Mouse (Mus musculus): ENCODE results near the gene Troap.

The Troap gene

DNA sequence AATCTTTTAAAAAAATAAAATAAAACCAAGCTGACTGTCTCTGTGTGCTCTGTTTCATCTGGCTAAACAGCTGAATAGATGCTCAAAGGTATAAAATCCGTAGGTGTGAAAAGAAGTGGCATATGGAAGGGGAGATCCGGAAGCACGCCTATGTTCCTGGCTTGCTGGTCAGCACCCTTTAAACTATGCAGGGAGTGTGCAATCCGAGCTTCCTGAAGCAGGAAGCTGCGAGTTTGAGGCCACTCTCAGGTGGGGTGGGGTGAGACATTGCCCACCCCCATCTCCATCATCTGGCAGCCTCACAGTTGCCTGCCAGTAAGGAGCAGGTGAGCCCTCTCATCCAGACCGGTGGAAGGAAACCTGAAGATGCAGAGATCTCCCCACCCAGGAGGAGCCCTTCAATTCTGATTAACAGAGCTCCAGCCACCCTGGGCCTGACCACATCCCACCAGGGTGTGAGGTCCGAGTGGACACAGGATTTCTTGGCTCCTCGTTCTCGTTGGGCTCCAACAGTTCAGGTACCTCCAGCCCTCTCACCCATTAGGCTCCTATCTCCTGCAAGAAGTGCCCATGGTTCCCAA is at the start of gene Troap:
Gene Troap, plus strand, starts transcription at position 557 of the 581 bp plus-strand sequence.
- DNase-seq (ENCODE audit: low spot score in 2 of 2): no peak

DNA sequence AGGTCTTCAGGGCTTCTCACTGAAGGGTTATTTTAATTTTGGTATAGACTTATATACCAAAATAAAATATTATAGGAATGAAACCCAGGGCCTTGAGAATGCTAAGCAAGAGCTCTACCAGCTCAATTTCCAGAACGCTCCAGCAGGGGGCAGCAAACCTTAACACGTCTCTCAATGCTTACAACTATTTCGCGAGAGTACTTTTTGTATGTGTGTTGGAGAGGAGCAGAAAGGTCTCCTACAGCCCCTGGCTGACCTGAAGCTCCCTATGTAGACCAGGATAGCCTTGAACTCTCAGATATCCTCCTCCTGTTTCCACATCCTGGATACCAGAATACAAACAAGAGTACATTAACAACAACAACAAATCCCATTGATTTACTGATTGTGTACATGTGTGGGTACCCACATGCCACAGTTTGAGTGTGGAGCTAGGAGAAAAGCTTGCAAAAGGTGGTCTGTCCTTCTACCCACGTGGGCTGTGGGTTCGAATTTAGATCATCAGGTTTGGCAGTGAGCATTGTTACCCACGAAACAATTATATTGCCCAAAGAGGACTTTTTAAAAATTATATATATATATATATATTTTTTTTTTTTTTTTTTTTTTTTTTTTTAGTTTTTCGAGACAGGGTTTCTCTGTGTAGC is 49.6 kb upstream of the Troap start:
- peak; percentile 76 to 88 for DNase-seq (ENCODE audit: low spot score in 2 of 2)

DNA sequence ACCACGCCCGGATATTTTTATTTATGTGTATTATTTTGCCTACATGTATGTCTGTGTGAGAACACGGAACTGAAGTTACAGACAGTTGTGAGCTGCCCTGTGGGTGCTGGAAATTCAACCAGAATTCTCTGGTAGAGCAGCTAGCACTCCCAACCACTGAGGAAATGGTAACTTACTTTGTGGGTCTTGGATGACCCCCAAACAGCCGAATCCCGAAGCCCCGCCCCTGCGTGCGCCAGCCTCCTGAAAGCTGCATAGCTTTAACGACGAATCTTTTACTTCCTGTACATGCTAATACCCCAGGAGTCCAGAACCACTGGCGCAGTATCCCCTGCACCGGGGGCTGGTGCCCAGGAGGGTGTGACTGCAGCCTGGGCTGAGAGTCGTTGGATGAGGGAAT is 49.0 kb upstream of the Troap start:
- no peak for DNase-seq (ENCODE audit: low spot score in 2 of 2)

DNA sequence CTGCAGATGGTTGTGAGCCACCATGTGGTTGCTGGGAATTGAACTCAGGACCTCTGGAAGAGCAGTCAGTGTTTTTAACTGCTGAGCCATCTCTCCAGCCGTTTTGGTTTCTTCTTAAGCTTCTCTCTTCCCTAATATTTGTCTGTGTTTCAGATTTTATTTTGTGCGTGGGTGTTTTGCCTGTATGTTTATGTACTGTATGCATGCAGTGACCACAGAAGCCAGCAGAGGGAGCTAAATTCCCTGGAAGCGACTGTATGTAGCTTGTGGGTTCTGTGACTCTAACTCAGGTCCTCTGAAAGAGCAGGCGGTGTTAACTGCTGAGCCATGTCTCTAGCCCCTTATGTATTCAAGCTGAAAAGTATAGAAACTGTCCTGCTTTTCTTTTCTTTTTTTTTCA is 48.1 kb upstream of the Troap start:
- DNase-seq (ENCODE audit: low spot score in 2 of 2): no peak

DNA sequence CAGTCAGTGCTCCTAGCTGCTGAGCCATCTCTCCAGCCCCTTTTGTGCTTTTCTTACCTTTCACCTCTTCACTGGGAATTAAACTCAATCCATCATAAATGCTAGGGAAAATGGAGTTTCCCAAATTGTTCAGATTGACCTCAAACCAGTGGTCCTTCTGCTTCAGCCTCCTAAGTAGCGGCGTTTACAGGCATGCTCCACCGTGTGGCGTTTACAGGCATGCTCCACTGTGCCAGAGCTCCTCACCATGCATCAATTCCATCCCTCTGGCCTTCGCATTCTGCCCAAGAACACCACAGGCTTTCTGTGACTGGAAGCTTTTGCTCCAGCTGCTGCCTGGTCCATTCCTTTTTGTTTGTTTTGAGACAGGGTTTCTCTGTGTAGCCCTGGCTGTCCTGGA is 47.3 kb upstream of the Troap start:
- DNase-seq (ENCODE audit: low spot score in 2 of 2): no peak

DNA sequence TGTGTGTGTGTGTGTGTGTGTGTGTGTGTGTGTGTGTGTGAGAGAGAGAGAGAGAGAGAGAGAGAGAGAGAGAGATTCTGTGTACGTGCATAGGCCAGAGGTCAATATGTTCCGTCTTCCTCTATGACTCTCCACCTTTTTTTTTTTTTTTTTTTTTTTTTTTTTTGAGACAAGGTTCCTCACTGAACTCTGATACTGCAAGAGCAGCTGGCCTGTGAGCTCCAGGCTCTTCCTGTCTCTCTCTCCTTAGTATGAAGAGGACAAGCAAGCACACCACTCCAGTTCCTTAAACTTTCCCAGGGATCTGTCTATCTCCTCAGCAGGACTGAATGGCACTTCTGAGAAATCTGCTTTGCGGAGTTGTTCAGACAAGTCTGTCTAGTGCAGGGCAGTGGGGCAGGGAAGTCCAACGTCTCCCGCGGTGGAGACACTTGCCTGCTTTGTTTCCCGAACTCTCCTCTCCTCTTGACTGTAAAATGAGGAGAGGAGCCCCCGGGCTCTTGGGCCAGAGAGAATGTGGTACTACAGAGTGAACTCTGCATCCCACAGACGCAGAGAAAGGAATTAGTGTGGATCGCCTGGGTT is 45.4 kb upstream of the Troap start:
- DNase-seq (ENCODE audit: low spot score in 2 of 2): no peak

DNA sequence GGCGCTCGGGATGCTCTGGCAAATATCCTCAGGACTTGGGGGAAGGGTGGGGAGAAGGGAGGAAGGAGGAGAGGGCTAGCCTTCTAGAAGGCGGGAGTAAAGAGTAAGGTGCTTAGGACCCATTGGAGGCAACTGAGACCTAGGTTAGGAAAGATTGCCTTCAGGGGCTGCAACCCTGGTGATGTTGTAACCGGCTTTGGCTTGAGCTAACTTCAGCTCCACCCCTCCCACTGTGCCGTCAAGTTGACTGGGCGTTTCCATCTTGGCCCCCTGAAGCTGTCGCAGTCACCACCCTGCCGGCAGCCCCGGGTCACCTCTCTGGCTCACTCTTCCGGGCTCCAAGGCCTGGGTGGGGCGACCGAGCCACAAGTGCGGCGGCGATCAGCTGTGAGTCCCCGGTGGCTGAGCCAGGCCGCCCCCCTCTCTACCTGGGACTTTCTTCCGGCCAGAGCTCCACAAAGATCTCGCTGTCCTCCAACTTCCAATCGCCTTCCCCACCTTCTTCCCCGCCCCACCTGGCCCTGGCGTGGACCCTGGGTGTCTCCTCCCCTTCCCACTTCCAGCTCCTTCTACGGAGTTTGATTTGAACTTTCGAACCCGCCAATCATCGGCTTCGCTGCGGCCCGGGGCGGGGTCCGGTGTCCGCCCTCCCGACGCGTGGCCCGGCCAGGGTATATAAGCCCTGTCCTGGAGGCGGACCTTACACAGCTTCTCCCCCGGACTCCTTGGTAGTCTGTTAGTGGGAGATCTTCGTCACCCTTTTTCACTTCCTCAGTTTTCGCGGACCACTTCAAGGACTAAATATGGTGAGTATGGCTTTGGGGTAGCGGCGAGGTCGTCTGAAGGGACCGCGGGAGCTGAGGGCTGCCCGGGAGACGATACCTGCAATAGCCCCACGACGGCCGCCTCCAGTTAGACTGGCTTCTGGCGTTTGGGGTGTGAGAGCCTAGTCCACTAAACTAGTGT is 44.5 kb upstream of the Troap start, which contains the start of gene Tuba1c:
Gene Tuba1c, plus strand, starts transcription at position 273 of the 966 bp plus-strand sequence.
- DNase-seq (ENCODE audit: low spot score in 2 of 2): peak; percentile 57 to 73

DNA sequence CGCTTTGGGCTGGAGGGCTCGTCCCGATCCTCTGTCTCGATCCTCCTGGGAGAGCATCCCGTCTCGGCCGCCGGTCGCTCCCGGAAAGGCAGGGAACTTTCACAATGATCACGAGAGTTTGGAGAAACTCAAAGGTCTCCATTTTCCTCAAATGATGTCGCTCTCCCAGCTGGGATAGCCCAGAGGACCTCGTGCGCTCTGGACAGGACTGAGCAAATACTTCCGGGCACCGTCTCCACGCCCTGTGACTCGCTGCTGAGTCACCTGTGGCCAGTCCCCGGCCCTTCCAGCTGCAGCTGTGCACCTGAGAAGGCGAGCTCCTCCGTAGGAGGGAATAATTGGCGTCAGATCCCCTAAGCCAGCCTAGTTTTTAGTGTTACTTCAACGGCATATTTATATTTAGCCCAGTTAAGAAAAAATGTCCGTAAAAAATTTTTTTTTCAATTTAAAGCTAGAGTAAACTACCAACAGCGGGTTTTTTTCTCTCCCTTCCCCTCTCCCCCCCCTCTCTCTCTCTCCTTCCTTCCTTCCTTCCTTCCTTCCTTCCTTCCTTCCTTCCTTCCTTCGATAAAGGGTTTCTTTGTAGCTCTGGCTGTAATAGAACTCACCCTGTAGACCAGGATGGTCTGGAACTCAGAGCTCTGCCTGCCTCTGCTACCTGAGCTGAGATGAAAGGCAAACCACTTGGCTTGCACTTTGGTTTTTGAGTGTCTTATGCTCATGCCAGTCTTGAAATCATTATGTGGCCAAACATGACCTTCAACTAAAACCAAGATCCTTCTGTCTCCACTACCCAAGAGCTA is 43.6 kb upstream of the Troap start:
- DNase-seq (ENCODE audit: low spot score in 2 of 2): no peak

DNA sequence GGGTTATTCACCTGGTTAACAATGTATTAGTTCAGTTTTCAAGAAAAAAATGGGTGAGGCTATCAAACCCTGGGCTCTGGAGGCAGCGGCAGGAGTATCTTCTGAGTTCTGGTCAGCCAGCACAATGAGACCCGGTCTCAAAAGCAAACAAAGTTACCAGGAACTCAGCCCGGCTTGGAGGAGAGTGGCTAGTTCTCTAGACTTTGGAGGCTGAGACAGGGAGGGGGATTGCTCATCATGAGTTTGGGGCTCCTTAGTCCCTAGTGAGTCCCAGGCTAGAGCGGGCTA is 43.0 kb upstream of the Troap start:
- DNase-seq (ENCODE audit: low spot score in 2 of 2): no peak

DNA sequence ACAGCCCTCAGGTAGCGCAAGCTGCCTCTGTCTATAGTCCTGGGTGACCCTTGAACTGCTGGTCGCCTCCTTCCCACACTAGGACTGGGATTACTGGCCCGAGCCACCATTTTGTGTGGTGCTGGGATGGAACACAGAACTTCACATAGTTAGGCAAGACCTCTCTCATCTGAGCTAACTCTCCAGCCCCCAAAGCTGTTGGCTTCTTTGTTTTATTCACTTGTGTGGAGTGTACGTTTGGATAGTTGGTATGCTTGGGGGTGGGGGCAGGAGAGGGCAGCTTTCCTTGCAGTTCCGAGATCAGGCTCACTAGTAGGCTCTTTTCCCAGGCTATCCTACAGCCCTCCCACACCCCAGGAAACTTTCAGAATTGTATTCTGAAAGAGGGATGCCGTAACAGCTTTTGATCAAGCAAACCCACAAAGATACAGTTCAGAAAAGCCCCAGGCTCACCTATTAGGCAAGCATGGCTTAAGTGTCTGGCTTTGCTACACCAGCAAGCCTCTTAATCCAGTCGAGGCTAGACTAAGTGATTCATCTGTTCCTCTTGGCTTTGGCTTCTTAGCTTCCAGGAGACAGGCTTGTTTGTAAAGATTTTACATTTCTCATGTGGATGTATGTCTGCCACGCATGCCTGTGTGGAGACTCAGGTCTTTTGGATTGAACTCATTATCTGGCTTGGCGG is 42.2 kb upstream of the Troap start:
- DNase-seq (ENCODE audit: low spot score in 2 of 2): no peak

DNA sequence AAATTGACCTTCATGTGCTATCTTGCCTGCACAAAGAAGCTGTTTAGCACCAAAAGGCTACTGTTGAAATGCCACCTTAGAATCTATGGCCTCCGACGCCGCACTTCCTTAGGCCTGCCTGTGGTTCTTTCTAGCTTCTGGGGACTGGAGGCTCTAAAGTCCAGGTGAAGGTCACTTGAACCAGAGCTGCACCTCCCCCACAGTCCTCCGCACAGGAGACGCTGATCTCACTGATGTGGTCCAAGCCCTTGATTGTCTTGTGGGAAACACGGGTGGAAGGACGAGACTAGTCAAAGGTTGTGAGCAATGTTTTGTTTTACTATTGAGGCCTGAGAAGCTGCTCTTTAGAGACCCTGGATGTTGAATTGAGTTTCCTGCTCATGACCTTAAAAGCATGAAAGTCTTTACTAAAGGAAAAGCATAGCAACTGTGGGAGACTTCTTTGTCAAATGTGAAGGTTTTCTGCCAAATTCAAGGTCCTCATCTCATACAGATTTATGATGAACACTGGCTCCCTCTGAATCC is 41.6 kb upstream of the Troap start:
- no peak for DNase-seq (ENCODE audit: low spot score in 2 of 2)

DNA sequence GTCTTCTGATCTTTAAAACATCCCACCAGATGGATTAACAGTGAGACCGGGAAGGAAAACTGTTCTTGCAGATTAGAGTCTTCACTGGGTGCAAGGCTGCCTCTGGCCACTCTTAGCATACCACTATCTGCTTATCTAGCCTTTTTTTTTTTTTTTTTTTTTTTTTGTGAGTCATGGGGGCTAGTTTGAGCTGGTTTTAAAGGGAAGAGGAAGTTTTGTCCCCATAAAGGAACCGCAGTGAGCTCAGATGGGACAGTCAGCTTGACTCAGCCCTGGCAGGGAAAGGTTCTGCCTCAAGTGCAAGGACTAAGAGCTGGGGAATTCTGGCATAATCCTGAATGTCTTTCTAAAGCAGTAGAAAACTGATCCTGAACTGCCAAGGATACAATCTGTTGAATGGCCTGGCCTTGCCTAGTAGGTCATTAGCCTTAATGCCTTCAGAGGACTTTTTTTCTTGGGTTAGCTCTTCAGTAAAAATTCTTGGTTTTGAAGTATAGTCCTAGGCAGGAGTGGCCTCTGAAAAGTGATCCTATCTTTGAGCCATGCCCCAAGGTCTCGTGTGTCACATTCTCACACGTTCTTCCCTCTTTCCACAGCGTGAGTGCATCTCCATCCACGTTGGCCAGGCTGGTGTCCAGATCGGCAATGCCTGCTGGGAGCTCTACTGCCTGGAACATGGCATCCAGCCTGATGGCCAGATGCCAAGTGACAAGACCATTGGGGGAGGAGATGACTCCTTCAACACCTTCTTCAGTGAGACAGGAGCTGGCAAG is 40.7 kb upstream of the Troap start:
- no peak for DNase-seq (ENCODE audit: low spot score in 2 of 2)

DNA sequence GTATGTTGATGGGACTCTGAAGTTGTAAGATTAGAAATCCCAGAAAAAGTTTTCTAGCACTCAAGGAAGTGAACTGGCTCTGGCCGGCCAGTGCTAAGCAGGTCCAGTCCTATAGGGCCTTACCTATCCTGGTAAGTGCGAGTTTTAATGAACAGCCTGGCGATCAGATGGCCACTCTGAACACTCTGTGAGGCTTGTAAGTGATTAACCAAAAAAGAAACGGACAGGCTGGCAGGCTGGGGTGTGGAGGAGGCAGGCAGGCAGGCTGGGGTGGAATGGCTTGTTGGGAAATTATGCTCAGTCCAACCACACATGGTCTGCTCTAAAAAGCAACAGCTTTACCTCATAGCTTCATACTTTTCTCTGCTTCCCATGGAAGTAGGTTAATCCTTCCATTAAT is 38.9 kb upstream of the Troap start:
- DNase-seq (ENCODE audit: low spot score in 2 of 2): peak; percentile 48 to 53

DNA sequence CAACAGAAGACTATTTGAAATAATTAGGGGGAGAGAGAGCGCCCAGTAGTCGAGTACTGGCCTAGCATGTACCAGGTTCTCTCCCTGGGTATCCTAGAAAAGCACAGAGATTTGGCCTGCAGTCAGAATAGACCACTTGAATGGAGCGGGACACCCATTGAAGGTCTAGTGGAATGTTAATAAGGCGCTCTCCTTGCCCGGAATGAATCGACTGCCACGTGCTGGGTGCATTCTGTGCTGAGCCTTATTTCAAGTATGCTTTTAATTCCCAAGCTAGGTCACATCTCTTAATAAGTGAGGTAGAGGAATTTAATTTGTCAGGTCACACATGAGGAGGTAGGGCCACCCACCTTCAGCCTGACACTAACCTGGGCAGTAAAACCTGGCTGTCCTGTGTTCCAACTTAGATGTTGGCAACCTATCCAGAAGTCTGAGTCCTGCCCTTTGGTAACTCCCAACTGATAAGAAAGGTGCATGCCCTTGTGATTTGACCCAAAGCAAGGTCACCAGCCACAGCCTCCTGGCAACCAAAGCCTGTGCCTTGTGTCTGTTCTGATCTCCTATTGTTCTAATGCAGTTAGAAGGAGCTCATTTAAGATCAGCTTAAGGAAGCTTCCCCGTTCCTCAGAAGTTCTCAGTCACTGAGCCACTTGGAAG is 38.0 kb upstream of the Troap start:
- no peak for DNase-seq (ENCODE audit: low spot score in 2 of 2)

DNA sequence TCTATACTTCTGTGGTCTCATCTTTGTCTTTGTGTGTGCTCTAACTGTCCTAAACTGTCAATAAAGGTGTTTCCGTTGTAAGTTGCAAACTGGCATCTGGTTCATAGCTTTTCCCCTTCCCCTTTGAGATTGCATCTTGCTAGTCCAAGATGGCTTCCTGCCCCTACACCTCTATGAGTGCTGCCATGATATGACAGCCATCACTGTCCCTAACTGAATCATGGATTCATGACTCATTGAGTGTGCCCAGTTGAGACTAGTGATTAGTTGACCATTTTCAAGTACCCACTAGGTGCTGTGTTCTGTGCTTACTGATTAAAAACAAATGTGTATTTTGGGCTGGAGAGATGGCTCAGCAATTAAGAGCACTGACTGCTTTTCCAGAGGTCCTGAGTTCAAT is 36.4 kb upstream of the Troap start:
- no peak for DNase-seq (ENCODE audit: low spot score in 2 of 2)

DNA sequence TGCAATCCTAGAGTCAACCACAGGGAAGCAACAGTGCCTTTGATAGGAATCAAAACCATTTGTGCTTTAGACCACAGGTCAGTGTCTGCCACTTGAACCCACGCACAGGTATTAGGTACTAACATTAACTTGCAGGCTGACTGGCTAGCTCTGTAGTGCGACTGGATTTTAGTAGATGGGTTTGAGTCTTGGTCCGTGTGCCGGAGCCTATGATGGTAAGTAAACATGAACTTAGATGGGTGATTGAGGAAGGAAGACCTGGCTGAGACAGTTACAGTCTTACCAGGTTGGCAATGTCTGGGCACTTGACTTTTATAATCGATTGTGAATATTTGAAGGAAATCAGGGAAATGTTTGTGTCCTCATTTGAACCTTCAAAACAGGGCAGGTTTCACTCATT is 35.6 kb upstream of the Troap start:
- DNase-seq (ENCODE audit: low spot score in 2 of 2): no peak

DNA sequence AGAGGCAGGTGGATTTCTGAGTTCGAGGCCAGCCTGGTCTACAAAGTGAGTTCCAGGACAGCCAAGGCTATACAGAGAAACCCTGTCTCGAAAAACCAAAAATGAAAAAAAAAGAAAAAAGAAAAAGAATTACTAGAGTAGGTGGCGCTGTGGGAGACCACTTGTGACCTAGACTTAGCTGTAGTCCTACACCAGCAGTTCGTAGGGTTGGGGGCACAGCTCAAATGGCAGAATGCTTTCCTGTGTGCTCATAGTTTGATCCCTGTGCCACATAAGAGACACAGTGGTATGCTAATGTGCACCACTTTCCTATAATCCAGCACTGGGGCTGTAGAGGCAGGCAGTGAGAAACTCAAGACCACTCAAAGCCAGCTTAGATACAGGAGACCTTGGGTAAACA is 35.1 kb upstream of the Troap start:
- no peak for DNase-seq (ENCODE audit: low spot score in 2 of 2)

DNA sequence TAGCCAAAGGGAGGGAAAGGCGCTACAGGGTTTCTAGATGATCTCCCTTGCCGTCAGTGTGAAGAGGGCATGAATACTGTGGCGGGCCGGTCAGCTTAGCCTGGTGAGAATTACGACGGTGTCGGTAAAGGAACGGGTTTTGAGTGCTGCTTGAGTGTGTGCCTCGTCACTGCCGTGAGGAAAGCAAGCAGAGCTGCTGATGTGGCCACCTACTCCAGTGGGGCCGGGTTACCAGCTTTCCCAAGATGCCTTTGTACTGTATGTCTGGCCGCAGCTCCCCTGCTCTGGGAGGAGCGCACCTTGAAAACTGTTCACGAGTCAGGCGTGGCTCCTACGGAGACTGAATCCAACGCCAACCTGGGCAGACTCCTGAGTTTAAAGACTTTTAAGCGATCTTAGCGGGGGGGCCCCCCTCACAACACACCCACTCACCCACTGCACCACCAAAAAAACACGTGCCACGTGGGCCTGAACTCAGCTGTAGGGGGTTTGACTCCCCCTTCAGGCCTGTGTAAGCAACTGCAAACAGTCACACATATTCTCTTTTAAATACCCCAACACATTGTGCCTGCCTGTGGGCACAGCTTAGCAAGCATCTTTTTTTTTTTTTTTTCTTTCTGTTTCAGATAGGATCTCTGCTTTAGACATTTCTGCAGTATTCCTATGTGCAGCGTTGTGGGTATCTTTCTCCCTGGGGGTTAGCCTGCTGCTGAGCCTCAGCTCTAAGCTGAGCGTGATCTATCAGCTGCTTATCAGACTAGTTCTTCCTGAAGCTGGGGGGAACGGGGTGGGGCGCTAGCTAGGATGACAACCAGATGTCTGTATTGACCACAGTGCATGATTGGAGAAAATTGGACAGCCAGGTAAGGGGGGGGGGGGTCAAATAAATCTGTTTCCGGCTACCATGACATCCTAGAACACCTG is 34.1 kb upstream of the Troap start:
- no peak for DNase-seq (ENCODE audit: low spot score in 2 of 2)

Measured in right cerebral cortex, postnatal 10 days (tissue).